Mouse (Mus musculus) neutrophil, adult 59 days (primary cell): Measurements from ENCODE around the gene Arnt. TPM values are rescaled to one million over a fixed set of nuclear protein-coding genes. Genes with fewer than 3 reads are reported as not detected.

Experiments
- total RNA-seq, 2 experiments: library from RNA; stranded (reverse); gene quantifications; 1 replicate in 1 of 2; 2 replicates in 1 of 2; pipeline ENCODE4 v1.2.4; 2023

The Arnt gene
- total RNA-seq: 10 to 100 TPM; 53.6 to 54.3 TPM

DNA sequence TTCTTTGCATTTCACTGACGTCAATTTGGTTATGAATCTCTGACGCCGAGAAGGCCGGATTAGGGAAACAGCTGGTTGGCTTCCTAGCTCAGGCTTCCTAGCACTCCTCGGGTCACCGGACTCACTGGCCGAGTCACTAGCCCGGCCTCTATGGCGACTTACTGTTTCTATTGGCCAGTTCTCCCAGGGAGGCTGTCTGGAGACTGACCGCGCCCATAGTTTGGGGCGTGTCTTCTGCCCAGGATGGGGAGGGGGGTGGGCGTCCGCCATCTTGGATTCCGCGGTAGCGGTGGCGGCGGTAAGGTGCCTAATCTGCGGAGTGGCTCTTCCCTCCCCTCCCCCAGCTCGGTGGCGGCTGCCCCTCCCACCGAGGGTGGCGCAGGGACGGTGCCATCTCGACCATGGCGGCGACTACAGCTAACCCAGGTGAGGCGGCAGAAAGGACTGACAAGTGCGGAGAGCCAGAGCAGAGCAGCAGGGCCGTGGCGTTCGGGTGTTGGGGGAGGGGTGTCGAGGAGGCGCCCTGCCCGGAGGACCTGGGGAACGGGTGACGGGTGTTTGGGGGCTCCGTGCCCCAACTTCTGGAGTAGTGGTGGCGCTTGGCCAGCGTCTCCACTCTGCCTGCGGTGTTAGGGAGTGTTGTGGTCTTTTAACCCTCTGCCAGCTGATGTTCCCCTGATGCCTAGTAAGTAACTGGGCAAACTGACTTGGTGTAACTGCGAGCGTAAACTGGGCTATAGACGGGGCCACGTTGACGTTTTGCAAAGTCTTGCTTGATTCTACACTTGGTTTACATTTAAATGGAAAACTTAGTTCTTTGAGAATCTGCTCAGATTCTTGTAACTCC lies at the start of gene Arnt:
Arnt (plus strand) TSS at position 253 of the 847 bp plus-strand sequence.

DNA sequence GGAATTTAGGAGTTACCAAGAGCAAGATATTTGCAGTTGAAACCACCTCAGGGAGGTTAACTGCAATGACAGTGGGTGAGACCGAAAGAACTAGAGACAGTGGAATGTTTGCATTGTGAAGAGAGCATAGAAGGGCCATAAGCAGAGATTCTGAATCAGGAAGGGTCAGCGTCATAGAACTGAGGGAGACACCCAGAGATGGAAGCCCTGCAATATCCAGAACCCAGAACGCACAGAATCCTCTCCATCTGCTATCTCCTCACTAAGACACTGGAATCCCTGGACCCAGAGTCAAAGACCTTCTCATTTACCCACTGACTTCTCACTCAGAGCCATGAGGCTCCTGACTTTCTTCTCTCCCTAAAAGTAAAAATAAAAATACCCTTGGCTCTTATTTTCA lies 31.4 kb upstream of the Arnt start, which contains the start of gene 4930558C23Rik:
4930558C23Rik (minus strand) TSS at position 101 of the 400 bp plus-strand sequence.

GRCm38 (mm10) chr3:95499024-95499423 lies 64.8 kb downstream of the Arnt start, which contains the start of gene Ctsk:
TSS of gene Ctsk (plus strand) at chr3:95499256.

GRCm38 (mm10) chr3:95526622-95527211 lies 92.5 kb downstream of the Arnt start, which contains the start of gene Ctss:
TSS of gene Ctss (plus strand) at chr3:95526786.

Other genes with a start within 250 kb of the Arnt start
- 10 to 100 TPM; 39.2 to 39.9 TPM for gene Gabpb2, start 216.5 kb upstream of the Arnt start, total RNA-seq
- gene Cdc42se1, start 205.7 kb upstream of the Arnt start, total RNA-seq: 100 to 1,000 TPM; 255 TPM
- 1 to 10 TPM; 1.1 to 2.4 TPM for gene Mllt11, start 202.2 kb upstream of the Arnt start, total RNA-seq
- gene Gm128, start 192.8 kb upstream of the Arnt start, total RNA-seq: under 1 TPM; 0.20 to 0.36 TPM
- not detected for gene Bnipl, start 183.2 kb upstream of the Arnt start, total RNA-seq
- gene Mindy1, start 153.0 kb upstream of the Arnt start, total RNA-seq: 100 to 1,000 TPM; 157 to 168 TPM
- 10 to 100 TPM; 21.7 to 23.4 TPM for gene Prune1, start 152.3 kb upstream of the Arnt start, total RNA-seq
- gene Anxa9, start 127.2 kb upstream of the Arnt start, total RNA-seq: 1 to 10 TPM; 1.9 to 2.5 TPM
- gene Cers2, start 119.6 kb upstream of the Arnt start, total RNA-seq: 100 to 1,000 TPM; 132 to 151 TPM
- 10 to 100 TPM; 20.7 to 21.6 TPM for gene Setdb1, start 77.2 kb upstream of the Arnt start, total RNA-seq
- not detected for gene 4930558C23Rik, start 31.5 kb upstream of the Arnt start, total RNA-seq
- gene Ctsk, start 64.9 kb downstream of the Arnt start, total RNA-seq: under 1 TPM; 0.75 to 0.78 TPM
- gene Ctss, start 92.4 kb downstream of the Arnt start, total RNA-seq: 100 to 1,000 TPM; 172 to 255 TPM
- gene Hormad1, start 125.3 kb downstream of the Arnt start, total RNA-seq: not detected
- 10 to 100 TPM; 21.8 to 26.4 TPM for gene Golph3l, start 154.5 kb downstream of the Arnt start, total RNA-seq
- 10 to 100 TPM; 78.5 to 78.8 TPM for gene Ensa, start 190.6 kb downstream of the Arnt start, total RNA-seq
- 100 to 1,000 TPM; 613 to 697 TPM for gene Mcl1, start 224.4 kb downstream of the Arnt start, total RNA-seq